Mouse (Mus musculus) left cerebral cortex, postnatal 25 days (tissue): ENCODE results near the gene Rgs3. TPM values are rescaled to one million over a fixed set of nuclear protein-coding genes. Genes with fewer than 3 reads are reported as not detected.
A peak's percentile ranks its signal among the peaks of the same experiment; 100 is the strongest.

Experiments
- DNase-seq, 2 experiments: peaks; one replicate each; pipeline ENCODE4 v3.0.0; 2022; ENCODE audit warnings: low spot score in 2 of 2, mixed read lengths in 1 of 2
- intact Hi-C: fragments of 180-260 bp; cut with DNase I; formaldehyde crosslinking; loops from one replicate; pipeline ENCODE4 v1.15.1; 2025
- total RNA-seq, 2 experiments: library from RNA; stranded (reverse); gene quantifications; 2 replicates each; pipeline ENCODE4 v1.2.3; 2021

Gene Rgs3
- total RNA-seq, 2 experiments from 2014 or later: 24.1 to 27.4 TPM

- intact Hi-C loops: no loop called here
- peak in 1 of 2 experiments; percentile 34 for DNase-seq
These were observed 84.6 kb downstream of the Rgs3 start for GRCm38 (mm10) chr4:62644031-62644793.

- intact Hi-C loops: no loop called here
These were observed 87.1 kb downstream of the Rgs3 start for GRCm38 (mm10) chr4:62646556-62647248.

GRCm38 (mm10) chr4:62648848-62649247, 89.2 kb downstream of the Rgs3 start:
- no peak for DNase-seq
- intact Hi-C loops: no loop called here

More at GRCm38 (mm10) chr4:62646556-62647248, 87.1 kb downstream of the Rgs3 start:
- DNase-seq: no peak

GRCm38 (mm10) chr4:62649536-62650230, 90.0 kb downstream of the Rgs3 start:
- intact Hi-C loops: no loop called here

GRCm38 (mm10) chr4:62651179-62651760, 91.6 kb downstream of the Rgs3 start:
- intact Hi-C loops: no loop called here
- DNase-seq: no peak

More at GRCm38 (mm10) chr4:62649536-62650230, 90.0 kb downstream of the Rgs3 start:
- DNase-seq: no peak

- no peak for DNase-seq
- intact Hi-C loops: no loop called here
These were observed 92.6 kb downstream of the Rgs3 start for GRCm38 (mm10) chr4:62652215-62652614.

GRCm38 (mm10) chr4:62652921-62653757, 93.5 kb downstream of the Rgs3 start:
- intact Hi-C loops: no loop called here
- DNase-seq: no peak

GRCm38 (mm10) chr4:62653922-62654661, 94.4 kb downstream of the Rgs3 start:
- intact Hi-C loops: no loop called here

GRCm38 (mm10) chr4:62659264-62659663, 99.6 kb downstream of the Rgs3 start:
- peak in 1 of 2 experiments; percentile 30 for DNase-seq
- intact Hi-C loops: no loop called here

More at GRCm38 (mm10) chr4:62653922-62654661, 94.4 kb downstream of the Rgs3 start:
- no peak for DNase-seq

GRCm38 (mm10) chr4:62659861-62660553, 100.4 kb downstream of the Rgs3 start:
- no peak for DNase-seq
- intact Hi-C loops: no loop called here

GRCm38 (mm10) chr4:62660554-62660864, 100.9 kb downstream of the Rgs3 start:
- intact Hi-C loops: no loop called here
- DNase-seq: no peak

- intact Hi-C loops: no loop called here
- DNase-seq: no peak
These were observed 101.7 kb downstream of the Rgs3 start for GRCm38 (mm10) chr4:62661311-62661849.

- peak in 1 of 2 experiments; percentile 33 for DNase-seq
- intact Hi-C loops: no loop called here
These were observed 103.7 kb downstream of the Rgs3 start for GRCm38 (mm10) chr4:62663348-62663747.

GRCm38 (mm10) chr4:62665842-62666241, 106.2 kb downstream of the Rgs3 start:
- intact Hi-C loops: no loop called here

GRCm38 (mm10) chr4:62668666-62669065, 109.0 kb downstream of the Rgs3 start:
- intact Hi-C loops: no loop called here
- DNase-seq: no peak

More at GRCm38 (mm10) chr4:62665842-62666241, 106.2 kb downstream of the Rgs3 start:
- no peak for DNase-seq

- no peak for DNase-seq
- intact Hi-C loops: no loop called here
These were observed 109.7 kb downstream of the Rgs3 start for GRCm38 (mm10) chr4:62669094-62670071.
